Mouse (Mus musculus) spleen, postnatal 4 days (tissue): Measurements from ENCODE around the gene Blzf1.

Source experiments
- DNase-seq, 2 experiments: peaks; one replicate each; pipeline ENCODE4 v3.0.0; 2022; ENCODE audit warnings: low spot score in 2 of 2

Gene Blzf1

DNA sequence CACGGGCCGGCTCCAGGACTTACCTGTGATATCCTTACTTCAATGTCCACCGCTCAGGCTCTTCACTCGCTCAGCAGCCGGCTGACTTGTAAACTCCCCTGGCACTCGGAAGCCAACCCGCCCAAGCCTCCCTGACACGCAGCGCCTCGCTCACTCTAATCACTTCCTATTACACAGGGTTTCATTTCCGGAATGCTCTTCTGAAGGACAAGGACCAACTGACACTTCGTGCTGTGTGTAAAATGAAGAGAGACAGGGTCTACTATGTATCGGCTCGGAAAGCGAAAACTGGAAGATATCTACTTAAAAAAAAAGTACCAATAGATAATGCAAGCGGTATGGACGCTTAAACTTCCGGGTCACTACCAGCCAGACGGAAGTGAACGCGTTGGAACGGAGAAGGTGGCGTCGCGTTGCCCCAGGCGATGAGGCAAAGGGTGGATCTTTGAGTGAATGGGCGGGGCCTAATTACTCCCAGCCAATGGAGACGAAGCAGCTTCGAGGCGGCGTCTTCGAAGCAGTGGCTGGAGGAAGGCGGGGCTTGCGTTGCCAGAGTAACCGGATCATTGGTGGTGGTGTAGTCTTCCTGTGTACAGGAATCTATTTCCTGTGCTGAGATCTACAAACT is at the start of gene Blzf1:
Gene Blzf1 (minus strand): TSS at position 366 of the 628 bp plus-strand sequence.
- DNase-seq, result peak; percentile 97 to 98

DNA sequence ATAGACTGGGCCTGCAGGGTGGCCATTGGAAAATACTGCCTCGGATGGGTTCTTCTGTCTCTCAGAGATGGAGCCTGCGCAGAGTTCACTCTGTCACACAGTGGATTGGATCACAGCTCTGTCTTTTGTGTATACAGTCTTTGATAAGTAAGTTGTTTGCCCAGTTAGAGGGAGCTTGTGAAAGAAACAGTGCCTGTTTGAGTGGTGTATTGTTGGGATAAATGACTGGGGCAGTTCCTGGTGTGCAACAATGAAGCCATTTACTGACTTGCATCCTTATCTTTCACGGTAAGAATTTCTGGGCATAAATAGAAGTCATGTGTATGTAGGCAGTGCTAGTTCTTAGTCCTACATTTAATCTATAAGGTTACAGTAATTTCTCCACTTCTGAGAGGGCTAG is 46.2 kb upstream of the Blzf1 start:
- DNase-seq, result no peak

DNA sequence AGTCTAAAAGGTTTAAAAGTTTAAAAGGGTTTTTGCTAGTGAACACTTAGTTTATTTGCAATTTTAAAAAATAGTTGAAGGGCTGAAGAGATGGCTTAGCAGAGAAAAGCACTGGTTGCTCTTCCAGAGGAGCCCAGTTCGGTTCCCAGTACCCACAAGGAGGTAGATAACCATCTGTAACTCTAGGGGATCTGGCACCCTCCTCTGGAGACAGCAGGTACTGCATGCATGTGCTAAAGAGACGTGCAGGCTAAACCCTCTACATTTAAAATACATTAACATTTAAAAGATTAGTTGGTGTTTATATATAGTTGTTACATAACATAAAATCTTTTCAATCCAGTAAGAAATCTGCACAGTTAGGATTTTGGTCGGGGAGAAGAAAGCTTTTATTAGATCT is 34.9 kb upstream of the Blzf1 start:
- DNase-seq, result peak; percentile 38 to 70

GRCm38 (mm10) chr1:164335846-164336245 is 28.6 kb upstream of the Blzf1 start:
- DNase-seq, result no peak

GRCm38 (mm10) chr1:164335435-164335834 is 28.1 kb upstream of the Blzf1 start:
- DNase-seq, result no peak

GRCm38 (mm10) chr1:164332559-164332958 is 25.3 kb upstream of the Blzf1 start:
- no peak for DNase-seq

DNA sequence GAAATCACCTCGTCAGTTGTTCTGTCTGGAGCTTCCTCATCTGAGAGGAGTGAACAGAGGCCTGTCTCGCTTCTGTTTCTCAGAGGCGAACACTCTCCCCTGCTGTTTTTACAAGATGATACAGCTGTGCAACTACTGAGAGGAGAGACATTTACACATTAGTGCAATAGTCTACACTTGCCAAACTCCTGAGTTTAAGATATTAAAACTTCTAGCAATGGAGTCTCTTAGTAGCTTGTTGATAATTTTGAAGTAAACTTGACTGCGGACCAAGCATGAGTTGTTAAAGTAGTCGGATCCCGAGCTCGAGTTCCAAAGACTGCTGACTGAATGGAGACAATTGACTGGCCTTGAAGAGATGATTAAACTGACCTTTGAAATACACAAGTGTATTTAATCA is 20.5 kb upstream of the Blzf1 start:
- DNase-seq, result no peak

DNA sequence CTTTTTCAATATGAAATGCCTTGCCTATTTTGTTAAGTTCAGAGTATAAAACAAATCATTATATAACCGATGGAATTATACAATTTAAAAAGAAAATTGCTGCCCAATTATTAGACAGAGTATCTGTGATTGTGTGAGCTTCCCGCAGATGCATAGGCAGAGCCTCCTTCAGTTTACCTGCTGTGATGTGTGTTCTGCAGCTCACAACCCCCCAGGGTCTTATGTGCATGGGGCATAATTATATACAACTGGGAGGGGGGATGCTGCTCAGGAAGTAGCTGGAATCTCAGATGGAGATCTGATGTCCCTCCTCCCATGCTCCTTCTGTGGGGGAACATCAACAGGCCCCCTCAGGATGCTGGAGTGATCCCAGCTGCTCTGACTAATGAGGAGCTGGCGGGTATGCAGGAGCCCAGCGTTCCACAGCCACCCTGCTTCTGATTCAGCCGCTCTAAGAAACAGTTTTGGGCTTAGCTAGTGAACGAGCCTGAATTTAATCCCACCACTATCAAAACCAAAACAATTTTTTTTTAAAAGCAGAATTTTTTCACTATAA is 19.4 kb upstream of the Blzf1 start:
- no peak for DNase-seq

DNA sequence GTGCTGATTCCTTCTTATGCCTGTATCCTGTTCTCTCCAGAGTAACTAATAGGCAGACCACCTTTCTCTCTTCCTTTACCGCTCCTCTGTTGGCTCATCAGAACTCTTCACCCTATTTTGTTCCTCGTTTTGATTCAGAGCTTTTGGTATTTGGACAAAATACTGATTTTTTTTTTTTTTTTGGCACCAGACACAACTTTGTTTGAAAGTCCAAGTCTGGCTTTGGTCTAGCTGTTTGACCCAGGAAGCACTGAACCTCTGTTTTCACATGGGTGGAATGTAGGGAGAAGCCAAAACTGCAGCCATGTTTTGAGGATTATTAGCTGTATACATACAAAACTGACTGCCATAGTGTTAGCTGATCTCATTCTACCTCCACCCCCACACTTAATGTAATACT is 17.6 kb upstream of the Blzf1 start:
- no peak for DNase-seq

DNA sequence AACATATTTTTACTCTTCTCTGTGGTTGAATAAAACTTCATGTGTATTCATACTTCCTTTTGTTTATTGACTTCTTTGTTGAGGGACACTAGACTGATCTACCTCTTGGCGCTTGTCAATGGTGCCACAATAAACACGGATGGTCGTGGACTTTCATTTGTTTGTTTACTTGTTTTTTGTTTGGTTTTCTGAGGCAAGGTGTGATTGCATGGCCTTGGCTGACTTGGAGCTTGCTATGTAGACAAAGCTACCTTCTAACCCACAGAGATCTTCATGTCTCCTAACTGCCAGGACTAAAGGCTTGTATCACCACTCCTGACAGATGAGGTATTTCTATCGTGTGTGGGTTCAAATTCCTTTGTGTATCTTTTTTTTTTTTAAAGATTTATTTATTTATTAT is 16.9 kb upstream of the Blzf1 start:
- no peak for DNase-seq

GRCm38 (mm10) chr1:164322987-164323650 is 15.8 kb upstream of the Blzf1 start:
- DNase-seq, result no peak

- DNase-seq, result no peak
Measured at GRCm38 (mm10) chr1:164321408-164321807, 14.1 kb upstream of the Blzf1 start.

DNA sequence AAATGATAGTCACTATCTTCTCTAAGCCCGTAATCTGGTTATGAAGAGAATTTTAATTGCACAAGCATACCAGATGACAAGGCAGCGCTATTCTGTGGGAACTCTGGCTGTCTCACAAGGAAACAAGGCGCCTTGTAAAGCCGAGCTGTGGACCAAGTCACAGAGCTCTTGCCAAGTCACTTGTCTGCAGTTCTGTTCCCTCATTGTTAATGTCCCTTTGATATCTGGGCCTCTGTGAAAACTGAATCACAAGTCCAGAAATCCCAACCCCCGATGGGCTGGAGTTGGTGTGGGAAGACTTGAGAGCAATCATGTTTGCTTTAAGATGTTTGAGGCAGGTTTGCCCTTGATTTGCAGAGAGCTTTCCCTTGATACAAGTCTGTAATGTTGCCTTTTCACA is 13.4 kb upstream of the Blzf1 start:
- DNase-seq, result no peak

DNA sequence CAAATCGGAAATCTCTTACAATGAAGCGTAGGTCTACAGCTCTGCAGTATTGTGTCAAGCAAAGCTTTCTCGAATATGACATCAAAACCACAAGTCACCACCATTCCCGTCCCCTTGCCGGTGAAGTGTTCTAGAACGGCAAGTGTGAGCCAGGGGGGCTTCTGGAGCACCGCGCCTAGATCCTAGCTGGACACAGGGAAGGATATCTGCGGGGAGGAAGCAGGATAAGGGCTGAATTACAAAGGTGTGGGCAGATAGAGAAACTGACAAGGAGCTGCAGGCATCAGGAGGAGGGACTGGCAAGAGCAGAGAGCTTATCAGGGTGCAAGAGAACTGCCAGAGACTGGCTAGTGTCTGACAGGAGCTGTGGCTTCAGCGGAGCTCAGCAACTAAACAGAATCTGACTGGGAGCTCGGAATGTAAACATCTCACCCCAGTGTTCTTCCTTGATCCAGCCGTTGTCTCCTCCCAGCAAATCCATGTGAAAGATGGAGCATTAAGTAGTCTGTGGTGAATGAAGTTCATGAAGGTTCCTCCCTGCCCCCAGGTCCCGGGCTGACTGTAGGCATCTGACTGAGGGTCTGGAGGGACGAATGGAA is 12.4 kb upstream of the Blzf1 start:
- DNase-seq, result no peak

GRCm38 (mm10) chr1:164318474-164318873 is 11.2 kb upstream of the Blzf1 start:
- DNase-seq, result no peak

GRCm38 (mm10) chr1:164317261-164317660 is 10.0 kb upstream of the Blzf1 start:
- no peak for DNase-seq

DNA sequence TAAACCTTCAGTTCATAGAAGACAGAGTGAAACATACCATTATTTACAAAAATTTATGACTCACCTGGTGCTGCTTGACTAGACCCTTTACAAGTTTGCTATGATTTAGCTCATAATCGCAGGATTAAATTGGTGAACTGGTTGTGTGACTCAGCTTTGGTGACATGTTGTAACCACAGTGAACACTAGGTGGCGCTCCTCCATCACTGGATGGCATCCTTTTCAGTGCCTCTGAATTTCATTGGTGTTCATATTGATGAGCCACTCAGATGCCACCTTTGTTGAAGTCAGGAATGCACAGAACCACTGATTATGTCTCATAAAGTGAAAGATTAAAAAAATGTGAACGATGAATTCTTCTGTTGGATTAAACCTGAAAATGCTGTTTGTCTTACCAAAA is 9.4 kb upstream of the Blzf1 start:
- DNase-seq, result peak; percentile 70 to 90

DNA sequence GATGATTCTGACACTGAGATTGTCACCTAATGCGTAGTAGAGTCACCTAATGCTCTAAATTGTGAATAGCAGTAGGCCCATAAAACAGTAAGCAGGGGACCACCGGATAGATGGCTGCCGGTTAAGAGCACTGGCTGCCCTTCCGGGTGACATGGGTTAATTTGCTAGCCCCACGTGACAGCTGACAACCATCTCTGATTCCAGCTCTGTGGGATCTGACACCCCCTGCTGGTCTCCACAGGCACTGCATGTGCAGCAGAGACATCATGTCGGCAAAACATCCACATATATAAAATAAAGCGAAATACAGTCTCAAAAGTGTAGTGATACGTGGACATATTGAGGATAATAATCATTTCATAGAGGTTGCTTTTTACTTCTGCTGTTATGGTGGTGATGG is 8.0 kb upstream of the Blzf1 start:
- peak; percentile 55 to 81 for DNase-seq

- no peak for DNase-seq
Measured at GRCm38 (mm10) chr1:164314085-164314484, 6.8 kb upstream of the Blzf1 start.

GRCm38 (mm10) chr1:164307922-164308321 is 633 bp upstream of the Blzf1 start:
- no peak for DNase-seq

- no peak for DNase-seq
Measured at GRCm38 (mm10) chr1:164303821-164304220, 3.5 kb downstream of the Blzf1 start, which contains the start of gene Nme7. Nme7 (plus strand) TSS chr1:164304121.

DNA sequence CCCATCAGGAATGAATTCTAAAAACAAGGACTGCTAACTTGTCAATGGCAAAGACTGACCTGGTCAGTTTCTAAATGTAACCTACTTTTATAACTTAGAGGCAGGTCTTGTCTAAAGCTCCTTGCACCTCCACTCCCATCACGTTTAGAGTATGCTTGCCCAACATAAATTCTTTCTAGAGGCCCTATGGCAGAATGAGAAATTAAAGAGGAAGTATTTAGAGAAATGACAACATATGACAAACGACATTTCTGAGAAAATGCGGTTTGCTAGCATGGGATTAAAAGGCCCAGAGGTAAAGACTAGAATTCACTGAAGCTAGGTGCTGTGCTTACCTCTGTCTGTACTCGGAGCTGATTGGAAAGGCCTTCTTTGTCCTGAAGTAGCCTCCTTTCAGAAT is 5.3 kb downstream of the Blzf1 start:
- no peak for DNase-seq

- no peak for DNase-seq
Measured at GRCm38 (mm10) chr1:164296473-164296872, 10.8 kb downstream of the Blzf1 start.
